8 mouse cellular contexts compared by ENCODE assay signal in the genomic region with DNA sequence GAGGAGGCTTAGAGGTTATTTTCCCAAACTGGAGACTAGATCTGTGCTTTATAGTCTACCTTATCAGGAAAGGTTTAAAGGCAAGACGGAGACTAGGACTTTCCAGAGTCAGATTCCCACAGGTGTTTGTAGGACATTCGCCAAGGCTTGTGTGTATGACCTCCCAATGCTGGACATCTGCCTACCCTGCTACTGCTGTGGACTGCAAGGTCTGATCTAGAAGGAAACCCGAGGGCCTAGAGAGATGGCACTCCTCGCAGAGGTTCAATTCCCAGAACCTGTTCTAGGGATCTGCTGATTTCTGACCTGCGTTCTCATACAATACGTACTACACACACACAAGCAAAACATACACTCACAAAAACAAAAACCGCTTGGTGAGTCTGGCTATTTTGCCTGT. TPM values are rescaled to one million over a fixed set of nuclear protein-coding genes. Genes with fewer than 3 reads are reported as not detected.
DNase-seq lines count a peak whose midpoint lies in the region; ATAC-seq and TF ChIP-seq lines count a peak whose summit lies in the region.

No protein-coding gene starts in this region.

- ATAC-seq in forebrain, embryonic 15.5 days (replicated peaks), result no peak
- no peak for ATAC-seq in embryonic facial prominence, embryonic 13.5 days (ENCODE audit: insufficient number of reproducible peaks, insufficient read depth, low FRiP score, low TSS enrichment, low read depth)
- ATAC-seq in limb, embryonic 14.5 days (ENCODE audit: low FRiP score, low read depth), result no peak

- 57% methylated on average over 7 of the region's 7 CpGs for WGBS in forebrain, embryonic 10.5 days
- 48% methylated on average over 7 of the region's 7 CpGs for WGBS in forebrain, embryonic 15.5 days
- 55% methylated on average over 7 of the region's 7 CpGs for WGBS in embryonic facial prominence, embryonic 13.5 days
- WGBS in limb, embryonic 14.5 days, result 48% methylated on average over 7 of the region's 7 CpGs

- peak overlapping the region; percentile 86; the same call in 1 of the 2 replicates for H3K4me3 ChIP-seq in forebrain, embryonic 10.5 days
- no peak overlapping the region; the same call in 1 of the 2 replicates for H3K4me3 ChIP-seq in forebrain, embryonic 15.5 days
- H3K4me3 ChIP-seq in embryonic facial prominence, embryonic 13.5 days, result peak overlapping the region; percentile 89
- peak overlapping the region; percentile 84; the same call in 1 of the 2 replicates for H3K4me3 ChIP-seq in limb, embryonic 14.5 days (replicated peaks; ENCODE audit: low read length)

- H3K36me3 ChIP-seq in forebrain, embryonic 10.5 days (replicated peaks), result 0 out of 2 replicates have a peak, but pooled peaks cover 5% of the 10 kb centered on the region
- 0 out of 2 replicates have a peak, but pooled peaks cover 2% of the 10 kb centered on the region for H3K36me3 ChIP-seq in forebrain, embryonic 15.5 days
- H3K36me3 ChIP-seq in embryonic facial prominence, embryonic 13.5 days, result no peaks in the 10 kb centered on the region
- no peaks in the 10 kb centered on the region for H3K36me3 ChIP-seq in limb, embryonic 14.5 days (ENCODE audit: control insufficient read depth, insufficient read depth, low read length)

- H3K9me3 ChIP-seq in forebrain, embryonic 10.5 days, result no peaks in the 10 kb centered on the region
- H3K9me3 ChIP-seq in forebrain, embryonic 15.5 days, result no peaks in the 10 kb centered on the region
- H3K9me3 ChIP-seq in embryonic facial prominence, embryonic 13.5 days, result no peaks in the 10 kb centered on the region
- no peaks in the 10 kb centered on the region for H3K9me3 ChIP-seq in limb, embryonic 14.5 days (ENCODE audit: control insufficient read depth, low read length)

- no peak overlapping the region for H3K4me2 ChIP-seq in forebrain, embryonic 15.5 days (replicated peaks)
- peak overlapping the region; percentile 83 for H3K4me2 ChIP-seq in embryonic facial prominence, embryonic 13.5 days
- peak overlapping the region; percentile 87 for H3K4me2 ChIP-seq in limb, embryonic 14.5 days (replicated peaks; ENCODE audit: low read depth, low read length, severe bottlenecking)

- no peak for TF ChIP-seq POLR2A in limb, embryonic 14.5 days (IDR thresholded peaks at IDR 0.05; ENCODE audit: borderline replicate concordance, extremely low read depth, insufficient read depth, insufficient read length)

- intact Hi-C loops in left cerebral cortex, postnatal 14 days (cut with DNase I), result loop anchor here (5.0 to 10.0 kb wide), 2 partner anchors 62 to 149 kb away; no protein-coding TSS in a partner anchor

- DNase-seq in forebrain, embryonic 10.5 days (ENCODE audit: extremely low spot score, low spot score), result peak; percentile 36
- DNase-seq in 3T3-L1 (ENCODE audit: low read depth, low spot score), result peak; percentile 19
- DNase-seq in limb, embryonic 14.5 days (ENCODE audit: low spot score), result no peak
- DNase-seq in urinary bladder, postnatal 25 days (ENCODE audit: low spot score), result no peak
- DNase-seq in layer of hippocampus, adult 9-10 months (ENCODE audit: low spot score), result no peak
- no peak for DNase-seq in left cerebral cortex, postnatal 14 days (ENCODE audit: low spot score in 2 of 2)

- H3K9ac ChIP-seq in forebrain, embryonic 15.5 days (replicated peaks), result no peak overlapping the region
- no peak overlapping the region for H3K9ac ChIP-seq in embryonic facial prominence, embryonic 13.5 days
- H3K9ac ChIP-seq in limb, embryonic 14.5 days (ENCODE audit: low read depth, low read length, severe bottlenecking), result no peak overlapping the region

- H3K27me3 ChIP-seq in forebrain, embryonic 10.5 days (ENCODE audit: poor library complexity, severe bottlenecking), result peaks cover 21% of the 10 kb centered on the region; the same call in 1 of the 2 replicates
- H3K27me3 ChIP-seq in forebrain, embryonic 15.5 days, result no peaks in the 10 kb centered on the region
- no peaks in the 10 kb centered on the region for H3K27me3 ChIP-seq in embryonic facial prominence, embryonic 13.5 days
- no peaks in the 10 kb centered on the region for H3K27me3 ChIP-seq in limb, embryonic 14.5 days (ENCODE audit: control insufficient read depth, insufficient read depth, low read length)

- H3K4me1 ChIP-seq in forebrain, embryonic 10.5 days, result peaks cover 58% of the 10 kb centered on the region
- peaks cover 22% of the 10 kb centered on the region for H3K4me1 ChIP-seq in forebrain, embryonic 15.5 days
- H3K4me1 ChIP-seq in embryonic facial prominence, embryonic 13.5 days, result peaks cover 27% of the 10 kb centered on the region
- H3K4me1 ChIP-seq in limb, embryonic 14.5 days (ENCODE audit: control insufficient read depth, insufficient read depth, low read length), result peaks cover 12% of the 10 kb centered on the region

- H3K27ac ChIP-seq in forebrain, embryonic 10.5 days, result 0 out of 2 replicates have a peak overlapping the region, but pooled peaks have one; percentile 93
- H3K27ac ChIP-seq in forebrain, embryonic 15.5 days (replicated peaks), result no peak overlapping the region
- H3K27ac ChIP-seq in embryonic facial prominence, embryonic 13.5 days, result no peak overlapping the region
- no peak overlapping the region for H3K27ac ChIP-seq in limb, embryonic 14.5 days (replicated peaks; ENCODE audit: low read depth, low read length)

RNA-seq across cellular contexts. Expression of gene Phlda1, which starts 0.7 kb away (rescaled TPM):
- 12.7 and 15.0 TPM in 2 replicates for polyA plus RNA-seq in forebrain, embryonic 10.5 days (2016; fragmentation: Nextera tagmentation; extraction: Ambion mirVana)
- polyA plus RNA-seq in forebrain, embryonic 15.5 days (2015; fragmentation: Nextera tagmentation; extraction: Ambion mirVana), result 23.3 and 24.3 TPM in 2 replicates
- 32.0 and 36.6 TPM in 2 replicates for polyA plus RNA-seq in embryonic facial prominence, embryonic 13.5 days (2015; fragmentation: Nextera tagmentation; extraction: Ambion mirVana)
- 44.1 and 50.3 TPM in 2 replicates for polyA plus RNA-seq in limb, embryonic 14.5 days (2012; rRNA removed)
- 36.1 and 39.2 TPM in 2 replicates for polyA plus RNA-seq in limb, embryonic 14.5 days (2014; fragmentation: Nextera tagmentation; extraction: Ambion mirVana)
- 10 to 100 TPM; 31.6 to 32.5 TPM for total RNA-seq in left cerebral cortex, postnatal 14 days (2021)

RNA-seq across cellular contexts. Expression of gene Nap1l1, which starts 32.4 kb away (rescaled TPM):
- 418 and 443 TPM in 2 replicates for polyA plus RNA-seq in forebrain, embryonic 10.5 days (2016; fragmentation: Nextera tagmentation; extraction: Ambion mirVana)
- polyA plus RNA-seq in forebrain, embryonic 15.5 days (2015; fragmentation: Nextera tagmentation; extraction: Ambion mirVana), result 210 and 219 TPM in 2 replicates
- 285 and 293 TPM in 2 replicates for polyA plus RNA-seq in embryonic facial prominence, embryonic 13.5 days (2015; fragmentation: Nextera tagmentation; extraction: Ambion mirVana)
- 189 and 334 TPM in 2 replicates for polyA plus RNA-seq in limb, embryonic 14.5 days (2012; rRNA removed)
- polyA plus RNA-seq in limb, embryonic 14.5 days (2014; fragmentation: Nextera tagmentation; extraction: Ambion mirVana), result 231 and 238 TPM in 2 replicates
- total RNA-seq in left cerebral cortex, postnatal 14 days (2021), result 100 to 1,000 TPM; 222 to 226 TPM

Comparison
In these comparisons a context has a peak if more than half of its experiments do, and no peak if none do; other contexts are left out.
1. DNase-seq: peak in forebrain, embryonic 10.5 days (single experiment) and 3T3-L1 (single experiment); none in limb, embryonic 14.5 days (single experiment), urinary bladder, postnatal 25 days (single experiment), layer of hippocampus, adult 9-10 months (single experiment) and left cerebral cortex, postnatal 14 days (0 of 2).